Mouse (Mus musculus) fat pad, adult 2 months (tissue): ENCODE measurements around the gene Sptssa.
"Not testable (repeated sequence)": the region's sequence is repeated elsewhere in the genome, so short reads cannot be mapped to it uniquely, and the experiment has no call there.

Experiments used
- DNase-seq: peaks from one replicate; pipeline ENCODE4 v3.0.0-alpha.2; 2011; ENCODE audit warnings: low read depth, low spot score; ENCODE audit errors: extremely low read depth

The Sptssa gene

GRCm38 (mm10) chr12:54656396-54657171 is at the start of gene Sptssa:
Sptssa (minus strand) TSS chr12:54656573.
- no peak for DNase-seq

- DNase-seq = no peak
Observed at GRCm38 (mm10) chr12:54699394-54699793, 43.0 kb upstream of the Sptssa start.

GRCm38 (mm10) chr12:54697791-54698250 is 41.4 kb upstream of the Sptssa start:
- DNase-seq = no peak

- DNase-seq = no peak
Observed at GRCm38 (mm10) chr12:54697003-54697597, 40.7 kb upstream of the Sptssa start.

GRCm38 (mm10) chr12:54696242-54697002 is 40.0 kb upstream of the Sptssa start:
- DNase-seq = peak; percentile 51

- no peak for DNase-seq
Observed at GRCm38 (mm10) chr12:54695511-54696241, 39.3 kb upstream of the Sptssa start, which contains the start of gene Eapp. Eapp (minus strand) TSS chr12:54695897.

GRCm38 (mm10) chr12:54694847-54695510 is 38.6 kb upstream of the Sptssa start:
- DNase-seq = no peak

GRCm38 (mm10) chr12:54689082-54689481 is 32.7 kb upstream of the Sptssa start:
- peak; percentile 72 for DNase-seq

GRCm38 (mm10) chr12:54683182-54683581 is 26.8 kb upstream of the Sptssa start:
- no peak for DNase-seq

GRCm38 (mm10) chr12:54676709-54677108 is 20.3 kb upstream of the Sptssa start:
- no peak for DNase-seq

- no peak for DNase-seq
Observed at GRCm38 (mm10) chr12:54675396-54675795, 19.0 kb upstream of the Sptssa start.

- no peak for DNase-seq
Observed at GRCm38 (mm10) chr12:54671262-54671661, 14.9 kb upstream of the Sptssa start.

GRCm38 (mm10) chr12:54668141-54668540 is 11.8 kb upstream of the Sptssa start:
- DNase-seq = no peak

GRCm38 (mm10) chr12:54665526-54665925 is 9.2 kb upstream of the Sptssa start:
- DNase-seq = no peak

- DNase-seq = not testable (repeated sequence)
Observed at GRCm38 (mm10) chr12:54661470-54661869, 5.1 kb upstream of the Sptssa start.

GRCm38 (mm10) chr12:54659901-54660300 is 3.5 kb upstream of the Sptssa start:
- no peak for DNase-seq

GRCm38 (mm10) chr12:54658425-54659092 is 2.2 kb upstream of the Sptssa start:
- DNase-seq = no peak

GRCm38 (mm10) chr12:54657951-54658350 is 1.6 kb upstream of the Sptssa start:
- DNase-seq = no peak

- DNase-seq = no peak
Observed at GRCm38 (mm10) chr12:54657226-54657625, 853 bp upstream of the Sptssa start.

GRCm38 (mm10) chr12:54656039-54656395 is 356 bp downstream of the Sptssa start:
- DNase-seq = no peak
